Mouse (Mus musculus) kidney, postnatal 0 days (tissue): ENCODE measurements at regions not wholly inside any gene's neighbourhood (a gene's known extent, or its start where the extent isn't known, plus 50 kb on each side); places are given as distances from the start of the nearest gene placed in this dataset.

Experiments used
- ATAC-seq: fragments of 200-750 bp; cut with Nextera tagmentation; replicated peaks from 2 replicates; pipeline ENCODE4 v1.8.0; 2017; ENCODE audit warnings: low read depth, moderate number of reproducible peaks, moderate TSS enrichment, moderate library complexity; ENCODE audit not compliant: low FRiP score
- DNase-seq: peaks from one replicate; pipeline ENCODE4 v3.0.0-alpha.2; 2016; ENCODE audit warnings: low spot score
- H3K27ac ChIP-seq: fragments of 300-500 bp; sonication (generic); 2 replicates; pipeline ENCODE4 v1.5.1; 2014; ENCODE audit warnings: mild to moderate bottlenecking
- H3K27me3 ChIP-seq: fragments of 300-500 bp; sonication (generic); 2 replicates; pipeline ENCODE4 v1.6.1; 2014; ENCODE audit warnings: low read length, mixed read lengths; ENCODE audit not compliant: insufficient read depth
- H3K36me3 ChIP-seq: fragments of 300-500 bp; sonication (generic); 2 replicates; pipeline ENCODE4 v1.6.1; 2014; ENCODE audit warnings: low read length, mixed read lengths; ENCODE audit not compliant: insufficient read depth
- H3K4me1 ChIP-seq: fragments of 300-500 bp; sonication (generic); replicated peaks from 2 replicates; pipeline ENCODE4 v1.6.1; 2014; ENCODE audit warnings: antibody characterized with exemption, low read length, mixed read lengths; ENCODE audit not compliant: insufficient read depth
- H3K4me2 ChIP-seq: fragments of 300-500 bp; sonication (generic); 2 replicates; pipeline ENCODE4 v1.6.1; 2014; ENCODE audit warnings: mild to moderate bottlenecking, low read length, moderate library complexity, mixed read lengths
- H3K4me3 ChIP-seq: fragments of 300-500 bp; sonication (generic); replicated peaks from 2 replicates; pipeline ENCODE4 v1.5.1; 2014; ENCODE audit warnings: low read depth, low read length
- H3K9ac ChIP-seq: fragments of 300-500 bp; sonication (generic); 2 replicates; pipeline ENCODE4 v1.6.1; 2014; ENCODE audit warnings: low read depth, low read length
- H3K9me3 ChIP-seq: fragments of 300-500 bp; sonication (generic); replicated peaks from 2 replicates; pipeline ENCODE4 v1.6.1; 2016; ENCODE audit warnings: low read length, inconsistent platforms, mixed read lengths
- CTCF ChIP-seq: IDR thresholded peaks from 2 replicates; pipeline ENCODE4 v1.5.1; 2016; ENCODE audit warnings: antibody characterized with exemption, low read depth, mild to moderate bottlenecking, moderate library complexity
- WGBS: fragments of 180-500 bp; shearing (Covaris S2); extraction: QIAGEN DNeasy Blood & Tissue Kit; methylation state at CpG from one replicate; pipeline ENCODE4 v1.1.7; 2014; 5-methylcytosine and 5-hydroxymethylcytosine counted together

DNA sequence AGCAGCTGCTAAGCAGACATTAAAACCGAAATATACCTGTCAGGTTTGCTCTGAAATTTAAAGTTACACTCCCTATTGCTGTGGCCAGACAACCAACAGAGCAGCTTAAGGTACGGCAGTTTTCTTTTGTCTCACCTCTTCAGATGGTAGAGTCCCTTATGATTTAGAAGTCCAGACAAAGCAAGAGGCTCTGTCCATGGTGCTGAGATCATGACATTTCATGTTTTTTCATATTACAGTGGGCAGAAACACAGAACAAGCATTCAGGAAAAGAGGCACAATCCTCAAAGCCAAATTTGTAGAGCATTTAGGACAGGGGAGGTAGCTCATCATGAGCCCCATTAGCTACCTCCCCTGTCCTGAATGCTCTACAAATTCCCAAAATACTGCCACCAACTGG is 620.0 kb downstream of the Dnah5 start:
- 49% methylated on average over 2 of the region's 2 CpGs for WGBS
- H3K9me3 ChIP-seq = no peaks in the 10 kb centered on the region
- ATAC-seq (no peak), DNase-seq (peak; percentile 30)
- H3K27me3 ChIP-seq = no peaks in the 10 kb centered on the region
- no peaks in the 10 kb centered on the region for H3K4me1 ChIP-seq
- no peaks in the 10 kb centered on the region for H3K36me3 ChIP-seq
- no peak overlapping the region for H3K9ac ChIP-seq
- no peak for TF ChIP-seq CTCF
- no peak overlapping the region for H3K4me3 ChIP-seq
- H3K27ac ChIP-seq = no peak overlapping the region
- H3K4me2 ChIP-seq = no peak overlapping the region

DNA sequence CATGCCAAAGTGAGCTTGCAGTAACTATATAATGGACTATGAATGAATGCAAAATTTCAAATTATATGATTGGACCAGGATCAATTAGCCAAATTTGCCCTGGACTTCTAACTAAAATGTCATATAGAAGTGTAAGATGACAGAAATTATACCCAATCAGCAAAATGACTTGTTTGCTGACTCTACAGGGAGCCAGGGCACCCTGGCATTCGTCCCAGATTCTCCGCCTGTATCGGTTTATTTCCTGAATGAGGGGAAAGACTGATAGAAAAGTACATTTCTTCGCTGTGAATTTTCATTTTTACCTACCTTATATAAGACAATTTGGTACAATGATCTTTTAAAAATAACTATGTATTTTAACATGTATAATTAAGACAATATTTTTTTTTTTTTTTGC is 631.3 kb downstream of the Dnah5 start:
- Histone ChIP-seq H3K27ac (no peak overlapping the region), H3K36me3 (no peaks in the 10 kb centered on the region), H3K4me1 (no peaks in the 10 kb centered on the region), H3K27me3 (no peaks in the 10 kb centered on the region), H3K9me3 (no peaks in the 10 kb centered on the region), H3K4me2 (no peak overlapping the region), H3K9ac (no peak overlapping the region), H3K4me3 (no peak overlapping the region)
- WGBS = 80% methylated on average over 4 of the region's 4 CpGs
- no peak for ATAC-seq
- no peak for TF ChIP-seq CTCF
- no peak for DNase-seq

DNA sequence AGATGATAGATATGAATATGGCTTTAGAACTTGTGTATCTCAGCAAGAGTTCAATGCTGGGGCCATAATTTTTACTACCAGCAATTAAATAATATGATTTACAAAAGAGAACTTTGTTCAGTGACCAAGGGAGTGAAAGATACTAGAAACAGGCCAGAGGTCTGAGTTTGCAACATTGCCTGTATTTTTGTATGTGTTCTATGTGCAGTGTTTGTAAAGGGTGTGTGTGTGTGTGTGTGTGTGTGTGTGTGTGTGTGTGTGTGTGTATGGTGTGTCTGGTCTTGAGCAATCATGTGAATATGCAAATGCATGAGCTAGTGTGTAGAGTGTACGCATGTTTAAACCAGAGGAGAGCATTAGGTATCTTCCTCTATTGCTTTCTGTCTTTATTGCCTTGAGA is 636.8 kb downstream of the Dnah5 start:
- Histone ChIP-seq H3K9ac (no peak overlapping the region), H3K4me2 (no peak overlapping the region), H3K4me3 (no peak overlapping the region), H3K27me3 (no peaks in the 10 kb centered on the region), H3K36me3 (no peaks in the 10 kb centered on the region), H3K9me3 (no peaks in the 10 kb centered on the region), H3K4me1 (no peaks in the 10 kb centered on the region), H3K27ac (no peak overlapping the region)
- WGBS = 79% methylated on average over 1 of the region's 1 CpGs
- DNase-seq = no peak
- TF ChIP-seq CTCF = no peak
- no peak for ATAC-seq

DNA sequence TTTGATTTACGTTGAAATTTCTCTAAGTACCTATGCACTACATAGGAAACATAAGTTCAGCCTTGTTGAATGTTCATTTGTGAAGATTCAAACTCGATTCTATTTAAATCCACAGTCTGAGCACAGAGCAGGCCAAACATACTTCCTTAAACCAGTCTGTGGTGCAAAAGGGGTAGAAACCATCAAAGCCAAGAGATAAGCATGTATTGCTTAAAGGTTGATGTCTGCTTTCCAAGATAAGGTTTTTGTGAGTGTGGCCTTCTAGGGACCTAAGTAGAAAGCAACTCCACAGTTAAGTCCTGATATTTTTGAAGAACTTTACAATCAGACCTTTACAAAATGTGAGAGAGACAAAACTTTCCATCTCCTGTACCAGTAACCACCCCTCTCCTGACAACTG is 652.9 kb downstream of the Dnah5 start:
- Histone ChIP-seq H3K4me1 (no peaks in the 10 kb centered on the region), H3K9ac (no peak overlapping the region), H3K4me3 (no peak overlapping the region), H3K36me3 (no peaks in the 10 kb centered on the region), H3K9me3 (no peaks in the 10 kb centered on the region), H3K4me2 (no peak overlapping the region), H3K27ac (no peak overlapping the region), H3K27me3 (no peaks in the 10 kb centered on the region)
- no peak for DNase-seq
- ATAC-seq = no peak
- 84% methylated on average over 2 of the region's 2 CpGs for WGBS
- TF ChIP-seq CTCF = no peak

DNA sequence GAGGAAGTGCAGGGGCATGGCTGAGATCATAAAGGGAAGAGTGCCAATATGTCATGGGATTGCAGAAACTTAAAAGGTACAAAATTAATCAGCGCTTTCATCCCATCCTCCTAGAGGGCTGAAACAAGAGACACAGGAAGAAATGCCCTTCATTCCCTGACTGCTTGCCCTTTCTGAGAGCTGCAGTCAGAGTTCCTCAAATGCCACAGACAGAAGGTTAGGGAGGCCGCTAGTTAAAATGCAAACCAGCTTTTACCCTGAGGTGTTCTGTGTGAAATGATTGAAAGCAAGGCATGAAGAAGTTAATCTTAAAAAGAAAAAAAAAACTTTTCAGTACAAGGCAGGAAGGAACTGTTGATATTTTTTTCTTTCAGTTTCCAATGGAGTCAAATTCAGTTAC is 654.6 kb downstream of the Dnah5 start:
- Histone ChIP-seq H3K27me3 (no peaks in the 10 kb centered on the region), H3K4me2 (no peak overlapping the region), H3K4me1 (no peaks in the 10 kb centered on the region), H3K9me3 (no peaks in the 10 kb centered on the region), H3K27ac (peak overlapping the region; percentile 70; the same call in 1 of the 2 replicates), H3K9ac (no peak overlapping the region), H3K36me3 (no peaks in the 10 kb centered on the region), H3K4me3 (no peak overlapping the region)
- DNase-seq = peak; percentile 28
- ATAC-seq = peak; percentile 68
- no peak for TF ChIP-seq CTCF
- WGBS = 57% methylated on average over 2 of the region's 2 CpGs

DNA sequence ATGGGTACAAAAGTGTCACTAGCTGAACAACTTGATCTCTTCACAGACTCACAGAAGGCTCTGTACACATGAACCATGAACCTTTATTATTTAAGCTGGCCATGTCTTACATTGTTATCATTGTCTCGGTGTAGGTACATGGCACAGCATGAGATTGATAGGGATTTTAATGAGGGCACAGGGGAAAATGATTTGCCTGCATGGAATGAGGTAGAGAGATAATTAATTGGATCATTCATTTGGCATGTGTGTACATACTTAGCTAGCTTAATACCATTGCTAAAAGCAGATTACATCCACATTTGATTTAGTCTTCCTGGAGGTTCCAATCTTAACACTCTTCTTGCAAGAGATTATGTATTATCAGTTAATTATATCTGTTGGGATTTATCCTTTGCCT is 660.5 kb downstream of the Dnah5 start:
- no peak overlapping the region for H3K4me2 ChIP-seq
- H3K9ac ChIP-seq = no peak overlapping the region
- no peaks in the 10 kb centered on the region for H3K4me1 ChIP-seq
- H3K27me3 ChIP-seq = no peaks in the 10 kb centered on the region
- no peaks in the 10 kb centered on the region for H3K36me3 ChIP-seq
- no peak overlapping the region for H3K4me3 ChIP-seq
- no peak for TF ChIP-seq CTCF
- ATAC-seq (no peak), DNase-seq (no peak)
- 58% methylated on average over 1 of the region's 1 CpGs for WGBS
- H3K27ac ChIP-seq = no peak overlapping the region
- H3K9me3 ChIP-seq = no peaks in the 10 kb centered on the region

DNA sequence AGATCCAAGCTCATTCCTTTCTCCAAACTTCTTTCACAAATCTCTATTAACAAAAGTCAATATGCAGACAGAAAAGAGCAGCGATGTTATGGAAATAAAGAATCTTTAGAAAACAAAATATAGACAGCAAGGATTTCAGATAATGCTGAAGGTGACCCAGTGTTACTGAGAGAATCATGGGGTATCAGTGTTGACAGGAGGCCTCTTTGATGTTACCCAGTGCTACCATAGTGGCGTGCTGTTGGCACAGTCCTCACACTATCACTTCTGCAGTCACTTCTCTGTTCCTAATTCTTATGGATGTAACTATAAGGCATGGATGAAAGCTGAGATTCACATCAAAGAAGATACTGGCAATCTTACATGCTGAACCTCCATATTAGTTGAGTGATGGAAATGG is 661.4 kb downstream of the Dnah5 start:
- Histone ChIP-seq H3K4me1 (no peaks in the 10 kb centered on the region), H3K9ac (no peak overlapping the region), H3K4me2 (no peak overlapping the region), H3K9me3 (no peaks in the 10 kb centered on the region), H3K27me3 (no peaks in the 10 kb centered on the region), H3K4me3 (no peak overlapping the region), H3K27ac (no peak overlapping the region), H3K36me3 (no peaks in the 10 kb centered on the region)
- DNase-seq = no peak
- TF ChIP-seq CTCF = no peak
- ATAC-seq = no peak
- WGBS = 91% methylated on average over 2 of the region's 2 CpGs
